Mouse (Mus musculus) left cerebral cortex, postnatal 4 days (tissue): ENCODE results near the gene Neurl4. TPM values are rescaled to one million over a fixed set of nuclear protein-coding genes. Genes with fewer than 3 reads are reported as not detected.

Experiments
- DNase-seq: peaks from one replicate; pipeline ENCODE4 v3.0.0-alpha.2; 2022
- intact Hi-C: fragments of 180-260 bp; cut with DNase I; formaldehyde crosslinking; loops from one replicate; pipeline ENCODE4 v1.15.1; 2025
- total RNA-seq, 2 experiments: library from RNA; stranded (reverse); gene quantifications; 2 replicates each; pipeline ENCODE4 v1.2.3; 2021

The Neurl4 gene
- total RNA-seq, 2 experiments from 2014 or later = 157 to 165 TPM

DNA sequence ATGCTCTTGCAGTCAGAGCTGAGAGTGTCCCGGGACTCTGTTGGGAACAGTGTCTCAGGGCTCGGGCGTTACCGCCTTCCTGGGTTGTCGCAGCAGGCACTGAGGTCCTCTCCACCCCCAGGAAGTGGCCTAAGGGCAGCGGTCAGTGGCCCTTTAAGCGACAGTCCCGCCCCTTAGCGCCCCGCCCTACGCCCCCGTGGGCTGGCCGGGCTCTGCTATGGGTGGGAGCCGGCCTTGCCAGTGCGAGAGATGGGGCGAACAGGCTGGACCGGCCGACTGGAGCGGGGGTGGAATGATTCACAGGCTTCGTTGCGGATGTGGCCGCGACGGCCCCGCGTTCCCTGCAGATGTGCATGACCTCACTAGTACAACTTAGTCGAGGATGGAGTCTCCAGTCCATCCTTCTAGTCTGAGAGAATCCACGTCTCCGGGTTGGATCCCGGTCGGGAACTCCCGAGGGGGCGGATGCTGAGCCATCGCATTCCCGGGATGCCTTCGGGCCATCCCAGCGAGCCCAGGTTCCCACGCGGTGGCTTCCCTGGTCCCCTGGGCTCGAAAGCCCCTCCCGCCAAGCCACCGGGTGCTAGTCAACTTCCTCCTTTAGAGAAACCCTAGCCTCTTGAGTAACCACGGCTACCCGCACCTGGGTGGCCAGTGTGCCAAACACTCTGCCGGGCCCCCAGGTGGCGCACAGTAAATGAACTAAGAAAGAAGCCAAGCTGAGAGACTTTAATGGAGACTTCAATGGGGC lies 19.8 kb upstream of the Neurl4 start, which contains the start of gene Kctd11:
Gene Kctd11 (minus strand): TSS at position 554 of the 751 bp plus-strand sequence.
- peak; percentile 75 for DNase-seq
- intact Hi-C loops = no loop called here

DNA sequence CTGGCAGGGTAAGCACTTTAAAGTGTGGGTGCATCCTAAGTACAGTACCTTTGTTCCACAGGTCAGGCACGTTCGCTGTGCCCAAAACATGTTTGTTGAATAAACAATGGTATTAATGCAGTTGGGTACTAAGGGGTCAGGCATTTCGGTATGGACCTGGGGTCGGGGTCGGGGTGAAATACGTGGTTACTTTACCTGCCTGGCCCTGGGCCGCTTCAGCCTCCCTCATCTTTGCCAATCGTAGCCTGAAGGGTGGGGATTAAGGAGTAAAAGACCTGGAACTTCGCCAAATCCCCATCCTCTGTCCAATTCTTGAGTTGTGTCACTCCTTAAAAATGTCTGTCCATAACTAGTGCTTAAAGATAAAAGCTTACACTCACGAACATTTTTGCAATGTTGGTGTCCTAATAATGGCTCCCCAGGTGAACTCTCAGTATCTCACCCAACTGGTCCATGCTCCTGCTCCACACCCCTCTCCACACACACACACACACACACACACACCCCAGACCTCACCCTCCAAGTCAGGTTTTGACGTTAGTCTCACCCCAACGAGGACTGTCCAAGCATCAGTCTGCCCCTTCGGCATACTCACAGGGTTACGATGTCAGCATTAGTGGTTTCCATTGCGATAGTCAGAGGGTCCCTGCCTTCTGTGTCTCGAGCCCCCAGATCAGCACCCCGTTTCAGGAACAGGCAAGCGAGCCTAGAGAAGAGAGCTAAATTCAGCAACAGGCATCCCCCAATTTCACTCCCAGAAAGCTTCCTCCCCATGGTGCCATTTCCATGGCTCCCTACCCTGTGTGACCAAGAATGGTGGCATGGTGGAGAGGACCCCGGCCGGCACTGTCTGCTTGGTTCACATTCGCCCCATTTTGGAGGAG lies 18.8 kb upstream of the Neurl4 start:
- intact Hi-C loops = no loop called here
- DNase-seq = no peak

GRCm38 (mm10) chr11:69883066-69883465 lies 17.8 kb upstream of the Neurl4 start:
- DNase-seq = no peak
- intact Hi-C loops = no loop called here

- DNase-seq = no peak
- intact Hi-C loops = no loop called here
Measured at GRCm38 (mm10) chr11:69883527-69884151, 17.2 kb upstream of the Neurl4 start.

- intact Hi-C loops = no loop called here
- no peak for DNase-seq
Measured at GRCm38 (mm10) chr11:69884240-69884639, 16.6 kb upstream of the Neurl4 start.

- intact Hi-C loops = no loop called here
- no peak for DNase-seq
Measured at GRCm38 (mm10) chr11:69884663-69885062, 16.2 kb upstream of the Neurl4 start.

GRCm38 (mm10) chr11:69886907-69887635 lies 13.8 kb upstream of the Neurl4 start:
- intact Hi-C loops = no loop called here
- DNase-seq = no peak

DNA sequence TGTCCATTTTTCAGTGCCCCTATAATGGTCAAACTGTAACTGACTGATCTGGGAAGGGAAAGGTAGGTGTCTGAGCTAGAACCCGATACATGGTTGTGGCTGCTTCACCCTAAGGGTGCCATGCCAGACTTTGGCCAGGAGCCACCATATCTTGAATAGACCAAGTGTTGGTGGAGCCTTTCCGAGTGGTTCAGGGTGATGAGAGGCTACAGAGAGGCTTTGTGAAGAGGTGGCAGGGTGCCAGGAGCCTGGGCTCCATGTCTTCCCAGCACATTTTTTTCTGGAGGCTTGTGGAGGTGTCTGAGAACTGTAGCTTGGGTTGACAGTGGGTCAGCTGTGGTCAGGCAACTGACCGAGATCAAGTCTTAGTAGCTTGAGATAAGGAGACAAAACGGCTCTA lies 9.4 kb upstream of the Neurl4 start:
- intact Hi-C loops = no loop called here
- peak; percentile 50 for DNase-seq

DNA sequence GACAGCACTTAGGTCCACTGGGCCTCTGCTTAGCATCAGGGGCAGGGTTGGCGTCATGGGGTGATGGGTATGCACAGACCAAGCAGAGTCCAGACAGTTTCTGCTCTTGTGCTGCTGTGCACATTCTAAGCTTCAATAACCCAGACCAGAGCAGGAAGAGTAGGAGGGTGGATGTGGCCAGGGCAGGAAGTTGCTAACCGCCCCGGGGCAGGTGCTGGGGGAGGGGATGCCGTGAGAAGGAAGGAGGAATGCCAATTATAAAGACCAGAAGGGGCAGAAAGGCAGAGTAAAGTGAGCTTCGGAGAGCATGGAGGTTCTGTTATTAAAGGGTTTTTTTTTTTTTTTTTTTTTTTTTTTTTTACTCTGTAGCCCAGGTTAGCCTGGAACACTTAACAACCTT lies 6.2 kb upstream of the Neurl4 start:
- no peak for DNase-seq
- intact Hi-C loops = no loop called here

DNA sequence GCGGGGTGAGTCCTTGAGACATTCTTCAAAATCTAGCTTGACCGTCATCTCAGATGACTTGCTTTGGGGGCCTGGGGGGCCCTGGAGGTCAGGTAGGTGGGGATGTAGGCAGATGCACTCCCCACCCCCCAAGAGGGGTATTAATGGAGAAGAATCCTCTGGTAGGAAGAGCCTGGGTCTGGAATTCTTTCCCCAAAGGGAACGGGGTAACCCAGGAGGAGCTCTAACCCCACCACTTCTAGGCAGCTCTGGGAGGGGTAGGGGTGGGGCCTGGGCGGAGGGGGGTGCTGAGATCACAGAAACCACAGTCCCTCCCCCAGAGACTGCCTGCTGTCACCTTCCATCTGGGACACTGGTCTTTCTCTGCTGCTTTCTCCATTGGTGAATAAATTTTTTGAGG lies 5.6 kb upstream of the Neurl4 start, which contains the start of gene Acap1:
Gene Acap1 (minus strand): TSS at position 249 of the 400 bp plus-strand sequence.
- intact Hi-C loops = no loop called here
- no peak for DNase-seq

DNA sequence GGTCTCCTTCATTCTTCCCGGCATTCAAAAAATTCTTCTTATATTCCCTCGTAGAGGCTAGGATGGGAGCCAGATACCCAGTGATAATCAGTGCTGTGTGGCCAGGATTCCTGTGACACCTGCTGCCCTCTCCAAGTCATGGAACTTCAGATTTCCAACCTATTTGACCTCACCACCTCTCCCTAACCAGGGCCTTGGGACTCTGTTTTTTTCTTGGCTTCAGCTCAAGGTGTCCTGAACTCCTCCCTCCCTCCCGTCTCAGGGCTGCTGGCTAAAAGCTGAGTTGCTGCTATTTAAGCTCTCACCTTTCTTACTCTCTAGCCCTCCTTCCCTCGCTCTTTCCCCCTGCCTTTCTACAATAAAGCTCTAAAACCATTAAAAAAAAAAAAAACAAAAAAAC lies 1.0 kb upstream of the Neurl4 start:
- DNase-seq = no peak
- intact Hi-C loops = no loop called here

GRCm38 (mm10) chr11:69901406-69901846 lies 554 bp downstream of the Neurl4 start:
- intact Hi-C loops = no loop called here
- peak; percentile 97 for DNase-seq

- no peak for DNase-seq
- intact Hi-C loops = no loop called here
Measured at GRCm38 (mm10) chr11:69901993-69902392, 1.1 kb downstream of the Neurl4 start.

DNA sequence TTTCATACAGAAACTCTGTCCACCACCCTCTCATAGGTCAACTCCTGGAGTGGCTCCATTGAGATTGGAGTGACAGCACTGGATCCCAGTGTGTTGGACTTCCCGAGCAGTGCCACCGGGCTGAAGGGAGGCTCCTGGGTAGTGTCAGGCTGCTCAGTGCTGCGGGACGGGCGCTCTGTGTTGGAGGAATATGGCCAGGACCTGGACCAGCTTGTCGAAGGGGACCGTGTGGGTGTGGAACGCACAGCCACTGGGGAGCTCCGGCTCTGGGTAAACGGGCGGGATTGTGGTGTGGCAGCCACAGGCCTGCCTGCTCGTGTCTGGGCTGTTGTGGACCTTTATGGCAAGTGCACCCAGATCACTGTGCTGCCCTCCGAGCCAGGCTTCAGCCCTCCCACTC lies 2.1 kb downstream of the Neurl4 start:
- no peak for DNase-seq
- intact Hi-C loops = no loop called here

DNA sequence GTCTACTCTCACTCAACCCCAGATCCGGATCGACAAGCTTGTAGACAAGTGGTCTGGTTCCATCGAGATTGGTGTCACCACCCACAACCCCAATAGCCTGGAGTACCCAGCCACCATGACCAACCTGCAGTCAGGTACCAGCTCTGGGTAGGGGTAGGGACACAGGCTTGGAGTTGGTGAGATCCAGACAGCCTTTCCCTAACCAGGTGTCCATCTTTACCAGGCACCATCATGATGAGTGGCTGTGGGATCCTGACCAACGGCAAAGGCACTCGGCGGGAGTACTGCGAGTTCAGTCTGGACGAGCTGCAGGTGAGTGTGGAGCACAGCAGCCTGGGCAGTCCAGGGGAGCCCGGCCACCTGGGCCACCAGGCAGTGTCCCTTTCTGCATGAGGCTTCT lies 3.4 kb downstream of the Neurl4 start:
- no peak for DNase-seq
- intact Hi-C loops = no loop called here

DNA sequence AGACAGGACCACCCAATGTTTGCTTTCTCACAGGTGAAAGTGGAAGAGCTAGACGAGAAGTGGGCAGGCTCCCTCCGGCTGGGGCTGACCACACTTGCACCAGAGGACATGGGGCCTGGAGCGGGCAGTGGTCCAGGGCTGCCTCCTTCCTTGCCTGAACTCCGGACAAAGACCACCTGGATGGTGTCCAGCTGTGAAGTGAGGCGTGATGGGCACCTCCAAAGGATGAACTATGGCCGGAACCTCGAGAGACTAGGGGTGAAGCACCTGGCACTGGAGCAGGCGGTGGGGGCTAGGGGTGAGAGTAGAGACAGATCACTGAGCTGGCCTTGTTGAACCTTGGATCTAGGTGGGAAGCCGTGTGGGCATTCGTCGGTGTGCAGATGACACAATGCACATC lies 7.8 kb downstream of the Neurl4 start:
- intact Hi-C loops = no loop called here
- DNase-seq = no peak

GRCm38 (mm10) chr11:69909174-69909573 lies 8.3 kb downstream of the Neurl4 start:
- DNase-seq = no peak
- intact Hi-C loops = no loop called here

GRCm38 (mm10) chr11:69910177-69910576 lies 9.3 kb downstream of the Neurl4 start:
- intact Hi-C loops = no loop called here
- DNase-seq = no peak

GRCm38 (mm10) chr11:69910781-69911560 lies 10.1 kb downstream of the Neurl4 start:
- intact Hi-C loops = no loop called here
- DNase-seq = no peak

- intact Hi-C loops = no loop called here
- no peak for DNase-seq
Measured at GRCm38 (mm10) chr11:69911701-69912100, 10.8 kb downstream of the Neurl4 start.
